Mouse (Mus musculus): Measurements from ENCODE around the gene Gm42688. TPM values are rescaled to one million over a fixed set of nuclear protein-coding genes. Genes with fewer than 3 reads are reported as not detected.

The Gm42688 gene
- polyA plus RNA-seq, 1 experiment from 2014 or later: 1.7 TPM

GRCm38 (mm10) chr6:83142211-83142731 lies 40.9 kb downstream of the Gm42688 start:
- H3K27ac ChIP-seq (ENCODE audit: low read length): no peak overlapping the region
- 13% methylated on average over 41 of the region's 41 CpGs for WGBS

GRCm38 (mm10) chr6:83142886-83143285 lies 41.5 kb downstream of the Gm42688 start:
- Histone ChIP-seq H3K27ac (ENCODE audit: low read length) (no peak overlapping the region), H3K9me3 (ENCODE audit: control insufficient read depth, low read length) (no peaks in the 10 kb centered on the region), H3K36me3 (ENCODE audit: control insufficient read depth, insufficient read depth, low read length) (peaks cover 6% of the 10 kb centered on the region; the same call in 1 of the 2 replicates), H3K9ac (ENCODE audit: low read depth, low read length) (no peak overlapping the region), H3K4me3 (ENCODE audit: low read length) (no peak overlapping the region), H3K4me2 (ENCODE audit: low read depth, low read length) (no peak overlapping the region; the same call in 1 of the 2 replicates), H3K27me3 (replicated peaks; ENCODE audit: control insufficient read depth, insufficient read depth, low read length) (no peaks in the 10 kb centered on the region), H3K4me1 (ENCODE audit: control insufficient read depth, insufficient read depth, low read length) (peaks cover 21% of the 10 kb centered on the region)
- 68% methylated on average over 11 of the region's 11 CpGs for whole genome bisulfite sequencing
- ATAC-seq: no peak

More at GRCm38 (mm10) chr6:83142211-83142731, 40.9 kb downstream of the Gm42688 start:
- no peak for ATAC-seq
- peak overlapping the region; percentile 63 for H3K9ac ChIP-seq (ENCODE audit: low read depth, low read length)
- peak overlapping the region; percentile 35 for H3K4me3 ChIP-seq (ENCODE audit: low read length)
- peak overlapping the region; percentile 57 for H3K4me2 ChIP-seq (ENCODE audit: low read depth, low read length)
- H3K36me3 ChIP-seq (ENCODE audit: control insufficient read depth, insufficient read depth, low read length): peaks cover under 1% of the 10 kb centered on the region; the same call in 1 of the 2 replicates
- H3K4me1 ChIP-seq (ENCODE audit: control insufficient read depth, insufficient read depth, low read length): peaks cover 24% of the 10 kb centered on the region
- H3K27me3 ChIP-seq (replicated peaks; ENCODE audit: control insufficient read depth, insufficient read depth, low read length): no peaks in the 10 kb centered on the region
- no peaks in the 10 kb centered on the region for H3K9me3 ChIP-seq (ENCODE audit: control insufficient read depth, low read length)

- no peak for ATAC-seq
- no peaks in the 10 kb centered on the region for H3K27me3 ChIP-seq (replicated peaks; ENCODE audit: control insufficient read depth, insufficient read depth, low read length)
- 69% methylated on average over 2 of the region's 2 CpGs for WGBS
Observed at GRCm38 (mm10) chr6:83145209-83145608, 43.8 kb downstream of the Gm42688 start.

GRCm38 (mm10) chr6:83145805-83146204 lies 44.4 kb downstream of the Gm42688 start:
- no peaks in the 10 kb centered on the region for H3K9me3 ChIP-seq (ENCODE audit: control insufficient read depth, low read length)
- no peak overlapping the region for H3K4me2 ChIP-seq (ENCODE audit: low read depth, low read length)
- peaks cover 8% of the 10 kb centered on the region; the same call in 1 of the 2 replicates for H3K36me3 ChIP-seq (ENCODE audit: control insufficient read depth, insufficient read depth, low read length)
- no peaks in the 10 kb centered on the region for H3K27me3 ChIP-seq (replicated peaks; ENCODE audit: control insufficient read depth, insufficient read depth, low read length)
- peaks cover 12% of the 10 kb centered on the region for H3K4me1 ChIP-seq (ENCODE audit: control insufficient read depth, insufficient read depth, low read length)
- H3K27ac ChIP-seq (ENCODE audit: low read length): no peak overlapping the region
- 70% methylated on average over 9 of the region's 9 CpGs for WGBS
- H3K4me3 ChIP-seq (ENCODE audit: low read length): no peak overlapping the region
- no peak overlapping the region for H3K9ac ChIP-seq (ENCODE audit: low read depth, low read length)
- ATAC-seq: no peak

More at GRCm38 (mm10) chr6:83145209-83145608, 43.8 kb downstream of the Gm42688 start:
- Histone ChIP-seq H3K4me2 (ENCODE audit: low read depth, low read length) (no peak overlapping the region), H3K36me3 (ENCODE audit: control insufficient read depth, insufficient read depth, low read length) (0 out of 2 replicates have a peak, but pooled peaks cover 8% of the 10 kb centered on the region), H3K9me3 (ENCODE audit: control insufficient read depth, low read length) (no peaks in the 10 kb centered on the region), H3K4me3 (ENCODE audit: low read length) (no peak overlapping the region), H3K9ac (ENCODE audit: low read depth, low read length) (no peak overlapping the region), H3K4me1 (ENCODE audit: control insufficient read depth, insufficient read depth, low read length) (peaks cover 12% of the 10 kb centered on the region), H3K27ac (ENCODE audit: low read length) (no peak overlapping the region)

GRCm38 (mm10) chr6:83147280-83147679 lies 45.9 kb downstream of the Gm42688 start:
- ATAC-seq: no peak
- Histone ChIP-seq H3K4me2 (ENCODE audit: low read depth, low read length) (no peak overlapping the region), H3K36me3 (ENCODE audit: control insufficient read depth, insufficient read depth, low read length) (peaks cover 8% of the 10 kb centered on the region; the same call in 1 of the 2 replicates), H3K9ac (ENCODE audit: low read depth, low read length) (no peak overlapping the region), H3K4me3 (ENCODE audit: low read length) (no peak overlapping the region), H3K27me3 (replicated peaks; ENCODE audit: control insufficient read depth, insufficient read depth, low read length) (no peaks in the 10 kb centered on the region), H3K27ac (ENCODE audit: low read length) (no peak overlapping the region), H3K9me3 (ENCODE audit: control insufficient read depth, low read length) (no peaks in the 10 kb centered on the region), H3K4me1 (ENCODE audit: control insufficient read depth, insufficient read depth, low read length) (peaks cover 6% of the 10 kb centered on the region)
- WGBS: 61% methylated on average over 7 of the region's 7 CpGs

- Histone ChIP-seq H3K9me3 (ENCODE audit: control insufficient read depth, low read length) (no peaks in the 10 kb centered on the region), H3K4me2 (ENCODE audit: low read depth, low read length) (no peak overlapping the region), H3K27me3 (replicated peaks; ENCODE audit: control insufficient read depth, insufficient read depth, low read length) (no peaks in the 10 kb centered on the region), H3K9ac (ENCODE audit: low read depth, low read length) (no peak overlapping the region), H3K36me3 (ENCODE audit: control insufficient read depth, insufficient read depth, low read length) (peaks cover 11% of the 10 kb centered on the region; the same call in 1 of the 2 replicates), H3K4me3 (ENCODE audit: low read length) (no peak overlapping the region), H3K27ac (ENCODE audit: low read length) (no peak overlapping the region), H3K4me1 (ENCODE audit: control insufficient read depth, insufficient read depth, low read length) (peaks cover 3% of the 10 kb centered on the region; the same call in 1 of the 2 replicates)
- 40% methylated on average over 8 of the region's 8 CpGs for WGBS
- ATAC-seq: no peak
Observed at GRCm38 (mm10) chr6:83151721-83152120, 50.3 kb downstream of the Gm42688 start.

GRCm38 (mm10) chr6:83153038-83153437 lies 51.6 kb downstream of the Gm42688 start:
- Histone ChIP-seq H3K9me3 (ENCODE audit: control insufficient read depth, low read length) (no peaks in the 10 kb centered on the region), H3K27ac (ENCODE audit: low read length) (no peak overlapping the region), H3K9ac (ENCODE audit: low read depth, low read length) (no peak overlapping the region), H3K36me3 (ENCODE audit: control insufficient read depth, insufficient read depth, low read length) (peaks cover 6% of the 10 kb centered on the region; the same call in 1 of the 2 replicates), H3K4me3 (ENCODE audit: low read length) (no peak overlapping the region), H3K4me1 (ENCODE audit: control insufficient read depth, insufficient read depth, low read length) (peaks cover 3% of the 10 kb centered on the region; the same call in 1 of the 2 replicates), H3K4me2 (ENCODE audit: low read depth, low read length) (no peak overlapping the region), H3K27me3 (replicated peaks; ENCODE audit: control insufficient read depth, insufficient read depth, low read length) (no peaks in the 10 kb centered on the region)
- no peak for ATAC-seq
- 81% methylated on average over 12 of the region's 12 CpGs for WGBS

GRCm38 (mm10) chr6:83153485-83153884 lies 52.1 kb downstream of the Gm42688 start:
- peak; percentile 75 for ATAC-seq
- no peak overlapping the region for H3K9ac ChIP-seq (ENCODE audit: low read depth, low read length)
- no peak overlapping the region for H3K4me3 ChIP-seq (ENCODE audit: low read length)
- H3K9me3 ChIP-seq (ENCODE audit: control insufficient read depth, low read length): no peaks in the 10 kb centered on the region
- H3K36me3 ChIP-seq (ENCODE audit: control insufficient read depth, insufficient read depth, low read length): peaks cover 6% of the 10 kb centered on the region; the same call in 1 of the 2 replicates
- WGBS: 71% methylated on average over 5 of the region's 5 CpGs
- no peak overlapping the region for H3K4me2 ChIP-seq (ENCODE audit: low read depth, low read length)
- H3K27ac ChIP-seq (ENCODE audit: low read length): no peak overlapping the region
- no peaks in the 10 kb centered on the region for H3K27me3 ChIP-seq (replicated peaks; ENCODE audit: control insufficient read depth, insufficient read depth, low read length)
- peaks cover 3% of the 10 kb centered on the region; the same call in 1 of the 2 replicates for H3K4me1 ChIP-seq (ENCODE audit: control insufficient read depth, insufficient read depth, low read length)

- H3K36me3 ChIP-seq (ENCODE audit: control insufficient read depth, insufficient read depth, low read length): peaks cover 3% of the 10 kb centered on the region; the same call in 1 of the 2 replicates
- peak overlapping the region; percentile 64 for H3K4me3 ChIP-seq (ENCODE audit: low read length)
- peaks cover 3% of the 10 kb centered on the region; the same call in 1 of the 2 replicates for H3K4me1 ChIP-seq (ENCODE audit: control insufficient read depth, insufficient read depth, low read length)
- H3K27ac ChIP-seq (ENCODE audit: low read length): no peak overlapping the region
- WGBS: 10% methylated on average over 23 of the region's 23 CpGs
- no peak; the same call in 1 of the 2 replicates for ATAC-seq
- H3K27me3 ChIP-seq (replicated peaks; ENCODE audit: control insufficient read depth, insufficient read depth, low read length): peaks cover 2% of the 10 kb centered on the region; the same call in 1 of the 2 replicates
- peak overlapping the region; percentile 60 for H3K9ac ChIP-seq (ENCODE audit: low read depth, low read length)
- peak overlapping the region; percentile 91 for H3K4me2 ChIP-seq (ENCODE audit: low read depth, low read length)
- no peaks in the 10 kb centered on the region for H3K9me3 ChIP-seq (ENCODE audit: control insufficient read depth, low read length)
Observed at GRCm38 (mm10) chr6:83155552-83156238, 54.3 kb downstream of the Gm42688 start.
